Mouse (Mus musculus): Measurements from ENCODE around the gene Rap1gds1.

Gene Rap1gds1

GRCm38 (mm10) chr3:138941604-138942003 lies 133.4 kb downstream of the Rap1gds1 start:
- no peak for DNase-seq (ENCODE audit: low read depth, low spot score)

GRCm38 (mm10) chr3:138937241-138937640 lies 137.8 kb downstream of the Rap1gds1 start:
- DNase-seq (ENCODE audit: low read depth, low spot score): no peak

GRCm38 (mm10) chr3:138936780-138937179 lies 138.2 kb downstream of the Rap1gds1 start:
- no peak for DNase-seq (ENCODE audit: low read depth, low spot score)

GRCm38 (mm10) chr3:138927437-138927836 lies 147.6 kb downstream of the Rap1gds1 start:
- DNase-seq (ENCODE audit: low read depth, low spot score): no peak

- DNase-seq (ENCODE audit: low read depth, low spot score): no peak
These were observed 148.8 kb downstream of the Rap1gds1 start for GRCm38 (mm10) chr3:138926161-138926560.

- no peak for DNase-seq (ENCODE audit: low read depth, low spot score)
These were observed 156.8 kb downstream of the Rap1gds1 start for GRCm38 (mm10) chr3:138918241-138918640.

- no peak for DNase-seq (ENCODE audit: low read depth, low spot score)
These were observed 158.0 kb downstream of the Rap1gds1 start for GRCm38 (mm10) chr3:138917016-138917415.

GRCm38 (mm10) chr3:138916591-138916990 lies 158.4 kb downstream of the Rap1gds1 start:
- no peak for DNase-seq (ENCODE audit: low read depth, low spot score)

- no peak for DNase-seq (ENCODE audit: low read depth, low spot score)
These were observed 160.2 kb downstream of the Rap1gds1 start for GRCm38 (mm10) chr3:138914626-138915288.

- no peak for DNase-seq (ENCODE audit: low read depth, low spot score)
These were observed 162.5 kb downstream of the Rap1gds1 start for GRCm38 (mm10) chr3:138912504-138912903.

GRCm38 (mm10) chr3:138909313-138909712 lies 165.7 kb downstream of the Rap1gds1 start:
- DNase-seq (ENCODE audit: low read depth, low spot score): no peak

GRCm38 (mm10) chr3:138906112-138906880 lies 168.7 kb downstream of the Rap1gds1 start:
- peak; percentile 28 for DNase-seq (ENCODE audit: low read depth, low spot score)

GRCm38 (mm10) chr3:138905678-138906077 lies 169.3 kb downstream of the Rap1gds1 start:
- DNase-seq (ENCODE audit: low read depth, low spot score): no peak

GRCm38 (mm10) chr3:138900571-138901141 lies 174.3 kb downstream of the Rap1gds1 start:
- DNase-seq (ENCODE audit: low read depth, low spot score): no peak

GRCm38 (mm10) chr3:138898055-138898454 lies 176.9 kb downstream of the Rap1gds1 start:
- no peak for DNase-seq (ENCODE audit: low read depth, low spot score)

GRCm38 (mm10) chr3:138897500-138897899 lies 177.5 kb downstream of the Rap1gds1 start:
- DNase-seq (ENCODE audit: low read depth, low spot score): no peak

- DNase-seq (ENCODE audit: low read depth, low spot score): peak; percentile 68
These were observed 181.5 kb downstream of the Rap1gds1 start for GRCm38 (mm10) chr3:138893520-138893919.

GRCm38 (mm10) chr3:138889769-138890295 lies 185.2 kb downstream of the Rap1gds1 start:
- no peak for DNase-seq (ENCODE audit: low read depth, low spot score)

GRCm38 (mm10) chr3:138889214-138889613 lies 185.8 kb downstream of the Rap1gds1 start:
- no peak for DNase-seq (ENCODE audit: low read depth, low spot score)

GRCm38 (mm10) chr3:138886121-138886520 lies 188.9 kb downstream of the Rap1gds1 start:
- no peak for DNase-seq (ENCODE audit: low read depth, low spot score)

GRCm38 (mm10) chr3:138881725-138882347 lies 193.2 kb downstream of the Rap1gds1 start:
- no peak for DNase-seq (ENCODE audit: low read depth, low spot score)
